In genomic region chr9:46841571-46841970, GRCm38 (mm10) we compare ENCODE assay signal across 36 mouse cellular contexts.
"Had no signal": no experiment of that assay in that cellular context is flagged by ENCODE, and none has a peak within 500 bp of the region (broad histone marks: within the 10 kb centered on the region; RNA-seq: fewer than 3 reads in every experiment).

No protein-coding gene starts in this region.

- H3K4me2 ChIP-seq: heart, embryonic 11.5 days; heart, embryonic 12.5 days; heart, embryonic 13.5 days; heart, embryonic 15.5 days; hindbrain, embryonic 12.5 days; hindbrain, embryonic 13.5 days; hindbrain, embryonic 14.5 days; hindbrain, embryonic 15.5 days; intestine, embryonic 15.5 days; kidney, embryonic 15.5 days had no signal

- H3K4me1 ChIP-seq: heart, embryonic 10.5 days; heart, embryonic 12.5 days; heart, embryonic 13.5 days; heart, embryonic 15.5 days; hindbrain, embryonic 12.5 days; hindbrain, embryonic 15.5 days; intestine, embryonic 15.5 days had no signal

- H3K9ac ChIP-seq: heart, embryonic 12.5 days; heart, embryonic 13.5 days; heart, embryonic 15.5 days; hindbrain, embryonic 12.5 days; hindbrain, embryonic 13.5 days; hindbrain, embryonic 14.5 days; hindbrain, embryonic 15.5 days; intestine, embryonic 15.5 days; kidney, embryonic 15.5 days had no signal

- ATAC-seq: hindbrain, embryonic 16.5 days; hindbrain, postnatal 0 days; inflammation-experienced regulatory T-cells, adult 6 months; intestine, embryonic 15.5 days; intestine, embryonic 16.5 days; intestine, postnatal 0 days had no signal

- H3K4me3 ChIP-seq: heart, embryonic 10.5 days; heart, embryonic 12.5 days; heart, embryonic 13.5 days; heart, embryonic 15.5 days; hindbrain, embryonic 10.5 days; hindbrain, embryonic 12.5 days; hindbrain, embryonic 13.5 days; hindbrain, embryonic 15.5 days; intestine, embryonic 15.5 days; kidney, embryonic 15.5 days; layer of hippocampus, adult 2 months; left cerebral cortex, adult 2 months had no signal

- H3K36me3 ChIP-seq: heart, embryonic 10.5 days; heart, embryonic 12.5 days; heart, embryonic 13.5 days; heart, embryonic 15.5 days; hindbrain, embryonic 10.5 days; hindbrain, embryonic 12.5 days; hindbrain, embryonic 13.5 days; hindbrain, embryonic 15.5 days; intestine, embryonic 15.5 days; kidney, embryonic 15.5 days had no signal

- H3K9me3 ChIP-seq: heart, embryonic 10.5 days; heart, embryonic 12.5 days; heart, embryonic 13.5 days; heart, embryonic 15.5 days; hindbrain, embryonic 10.5 days; hindbrain, embryonic 12.5 days; hindbrain, embryonic 13.5 days; hindbrain, embryonic 15.5 days; intestine, embryonic 15.5 days; kidney, embryonic 15.5 days had no signal

- H3K27me3 ChIP-seq: heart, embryonic 15.5 days; hindbrain, embryonic 12.5 days; hindbrain, embryonic 13.5 days; hindbrain, embryonic 15.5 days; intestine, embryonic 15.5 days had no signal

- DNase-seq: heart, postnatal 10 days; heart, postnatal 14 days; heart, postnatal 36 days; heart, postnatal 4 days; kidney, adult 11 months; kidney, adult 18-20 months; kidney, adult 2 months; kidney, adult 8-10 months; kidney, adult 9 months; kidney, postnatal 10 days; kidney, postnatal 14 days; kidney, postnatal 25 days; kidney, postnatal 36 days; kidney, postnatal 4 days; layer of hippocampus, adult 9-11 months; layer of hippocampus, postnatal 36 days had no signal

- H3K27ac ChIP-seq: heart, embryonic 10.5 days; heart, embryonic 13.5 days; heart, embryonic 15.5 days; hindbrain, embryonic 10.5 days; hindbrain, embryonic 12.5 days; hindbrain, embryonic 13.5 days; hindbrain, embryonic 14.5 days; hindbrain, embryonic 15.5 days; hindbrain, postnatal 0 days; intestine, embryonic 15.5 days; kidney, embryonic 15.5 days; kidney, postnatal 0 days; layer of hippocampus, adult 2 months; left cerebral cortex, adult 2 months had no signal
